Mouse (Mus musculus) liver, adult 2 months (tissue): ENCODE measurements at regions not wholly inside any gene's neighbourhood (a gene's known extent, or its start where the extent isn't known, plus 50 kb on each side); places are given as distances from the start of the nearest gene placed in this dataset.

Experiments used
- CTCF ChIP-seq: fragments of 200-500 bp; IDR thresholded peaks from 2 replicates; pipeline ENCODE4 v1.5.1; 2011; ENCODE audit warnings: low read depth, low read length, control low read depth
- POLR2A ChIP-seq: fragments of 200-500 bp; IDR thresholded peaks from 2 replicates; pipeline ENCODE4 v1.6.1; 2011; ENCODE audit warnings: low read length, control low read depth; ENCODE audit not compliant: insufficient read depth; ENCODE audit errors: extremely low read depth

GRCm38 (mm10) chr19:28745534-28745933 lies 65.7 kb upstream of the Glis3 start:
- no peak for TF ChIP-seq POLR2A
- TF ChIP-seq CTCF: no peak
